Mouse (Mus musculus) MEL (cell line): Measurements from ENCODE around the gene Zic2.

Experiments
- CTCF ChIP-seq, 3 experiments: IDR thresholded peaks in 2 of 3; conservative IDR thresholded peaks in 1 of 3; 2 replicates each; pipeline ENCODE4 v1.5.1; 2011 to 2012; ENCODE audit warnings: low read length in 3 of 3, low read depth in 2 of 3, mild to moderate bottlenecking in 2 of 3, improper control_type of control experiment in 1 of 3, inconsistent platforms in 1 of 3, mixed read lengths in 1 of 3, moderate library complexity in 1 of 3; ENCODE audit not compliant: control insufficient read depth in 1 of 3, insufficient read depth in 1 of 3, poor library complexity in 1 of 3, severe bottlenecking in 1 of 3
- E2F4 ChIP-seq: IDR thresholded peaks from 2 replicates; pipeline ENCODE4 v1.6.1; 2011; ENCODE audit warnings: low read depth, low read length, improper control_type of control experiment, borderline replicate concordance
- ELF1 ChIP-seq: IDR thresholded peaks from 2 replicates; pipeline ENCODE4 v1.6.1; 2014; ENCODE audit warnings: low read depth, mild to moderate bottlenecking, inconsistent platforms, low read length, improper control_type of control experiment, moderate library complexity
- EP300 ChIP-seq, 2 experiments: IDR thresholded peaks; 2 replicates each; pipeline ENCODE4 v1.6.1; 2011; ENCODE audit warnings: improper control_type of control experiment in 2 of 2, low read length in 2 of 2, low read depth in 1 of 2, mild to moderate bottlenecking in 1 of 2
- MAFK ChIP-seq: IDR thresholded peaks from 2 replicates; pipeline ENCODE4 v1.6.1; 2011; ENCODE audit warnings: low read depth, mild to moderate bottlenecking, low read length, improper control_type of control experiment, borderline replicate concordance
- MYB ChIP-seq: IDR thresholded peaks from 2 replicates; pipeline ENCODE4 v1.6.1; 2011; ENCODE audit warnings: mild to moderate bottlenecking, low read depth, low read length, improper control_type of control experiment
- MYC ChIP-seq: IDR thresholded peaks from 2 replicates; pipeline ENCODE4 v1.6.1; 2011; ENCODE audit warnings: low read depth, mild to moderate bottlenecking, low read length, improper control_type of control experiment, moderate library complexity
- POLR2A ChIP-seq, 2 experiments: IDR thresholded peaks; 2 replicates each; pipeline ENCODE4 v1.6.1; 2011 to 2012; ENCODE audit warnings: low read length in 2 of 2, mild to moderate bottlenecking in 2 of 2, control low read depth in 1 of 2, improper control_type of control experiment in 1 of 2, low read depth in 1 of 2, moderate library complexity in 1 of 2; ENCODE audit not compliant: control insufficient read depth in 1 of 2, insufficient read depth in 1 of 2, poor library complexity in 1 of 2

GRCm38 (mm10) chr14:122474041-122474890 is 969 bp upstream of the Zic2 start:
- TF ChIP-seq MYB (no peak), MYC (no peak), CTCF (IDR thresholded peaks at IDR 0.05 in 2 of 3, conservative IDR thresholded peaks at IDR 0.05 in 1 of 3; ENCODE audit: control insufficient read depth in 1 of 3, insufficient read depth in 1 of 3, low read depth in 2 of 3, low read length in 3 of 3, poor library complexity in 1 of 3, severe bottlenecking in 1 of 3) (no peak), ELF1 (no peak), MAFK (no peak), POLR2A (IDR thresholded peaks at IDR 0.05; ENCODE audit: control insufficient read depth in 1 of 2, insufficient read depth in 1 of 2, low read depth in 1 of 2, low read length in 2 of 2, poor library complexity in 1 of 2) (no peak), E2F4 (no peak), EP300 (IDR thresholded peaks at IDR 0.05; ENCODE audit: low read depth in 1 of 2, low read length in 2 of 2) (no peak)
